Mouse (Mus musculus): ENCODE measurements around the gene Tchhl1. TPM values are rescaled to one million over a fixed set of nuclear protein-coding genes. Genes with fewer than 3 reads are reported as not detected.

The Tchhl1 gene
- polyA plus RNA-seq, 1 experiment from 2014 or later = 0.28 TPM

DNA sequence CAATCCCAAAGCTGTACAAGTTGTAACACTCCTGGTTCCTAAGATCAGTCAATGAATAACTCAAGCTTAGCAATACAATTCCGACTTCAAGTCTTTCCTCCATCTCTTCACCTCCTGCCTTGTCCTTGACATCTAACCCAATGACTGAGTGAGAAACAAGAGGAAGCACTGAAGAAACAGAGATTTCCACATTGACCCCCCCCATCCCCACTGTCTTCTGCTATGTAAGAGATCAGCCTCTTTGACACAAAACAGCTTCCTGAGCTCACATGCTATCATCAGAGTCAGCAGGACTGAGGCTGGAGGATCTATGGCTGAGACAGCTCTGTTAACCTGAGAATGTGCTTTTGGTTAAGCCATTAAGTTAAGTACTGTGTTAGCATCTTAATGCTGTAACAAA, 42.5 kb downstream of the Tchhl1 start:
- Histone ChIP-seq H3K36me3 (ENCODE audit: insufficient read depth, low read length) (no peaks in the 10 kb centered on the region), H3K4me1 (replicated peaks; ENCODE audit: insufficient read depth, low read length) (no peaks in the 10 kb centered on the region), H3K4me3 (replicated peaks; ENCODE audit: low read depth, low read length) (no peak overlapping the region), H3K4me2 (ENCODE audit: low read length) (no peak overlapping the region), H3K9me3 (replicated peaks; ENCODE audit: low read length) (no peaks in the 10 kb centered on the region), H3K9ac (ENCODE audit: low read depth, low read length) (no peak overlapping the region), H3K27me3 (ENCODE audit: insufficient read depth, low read length) (no peaks in the 10 kb centered on the region), H3K27ac (no peak overlapping the region)
- DNase-seq (ENCODE audit: low spot score) = no peak
- 46% methylated on average over 1 of the region's 1 CpGs for WGBS
- no peak for ATAC-seq (replicated peaks; ENCODE audit: low FRiP score, low read depth)
- TF ChIP-seq CTCF (IDR thresholded peaks at IDR 0.05; ENCODE audit: low read depth) = no peak

DNA sequence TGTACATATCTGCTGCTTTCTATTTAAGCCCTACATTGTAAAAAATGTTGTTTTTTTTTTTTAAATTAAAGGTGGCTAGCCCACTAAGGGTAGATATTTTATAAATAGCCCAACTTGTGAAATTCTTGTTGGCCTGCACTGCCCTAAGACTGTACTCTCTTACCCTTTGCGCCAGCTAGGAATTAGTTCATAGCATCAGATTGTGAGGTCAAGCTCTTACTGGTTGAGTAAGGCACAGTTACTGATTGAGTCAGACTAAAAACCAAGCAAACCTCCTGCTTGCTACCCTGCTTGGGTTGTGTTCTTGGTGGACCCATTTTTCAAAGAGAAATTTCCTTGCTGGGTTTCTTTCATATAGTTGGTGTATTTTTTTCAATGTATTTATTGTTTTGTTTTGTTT, 43.2 kb downstream of the Tchhl1 start:
- Histone ChIP-seq H3K9me3 (replicated peaks; ENCODE audit: low read length) (no peaks in the 10 kb centered on the region), H3K4me3 (replicated peaks; ENCODE audit: low read depth, low read length) (no peak overlapping the region), H3K9ac (ENCODE audit: low read depth, low read length) (no peak overlapping the region), H3K27ac (no peak overlapping the region), H3K4me2 (ENCODE audit: low read length) (no peak overlapping the region), H3K27me3 (ENCODE audit: insufficient read depth, low read length) (no peaks in the 10 kb centered on the region), H3K4me1 (replicated peaks; ENCODE audit: insufficient read depth, low read length) (no peaks in the 10 kb centered on the region), H3K36me3 (ENCODE audit: insufficient read depth, low read length) (no peaks in the 10 kb centered on the region)
- WGBS = 87% methylated on average over 1 of the region's 1 CpGs
- no peak for DNase-seq (ENCODE audit: low spot score)
- TF ChIP-seq CTCF (IDR thresholded peaks at IDR 0.05; ENCODE audit: low read depth) = no peak
- ATAC-seq (replicated peaks; ENCODE audit: low FRiP score, low read depth) = no peak

DNA sequence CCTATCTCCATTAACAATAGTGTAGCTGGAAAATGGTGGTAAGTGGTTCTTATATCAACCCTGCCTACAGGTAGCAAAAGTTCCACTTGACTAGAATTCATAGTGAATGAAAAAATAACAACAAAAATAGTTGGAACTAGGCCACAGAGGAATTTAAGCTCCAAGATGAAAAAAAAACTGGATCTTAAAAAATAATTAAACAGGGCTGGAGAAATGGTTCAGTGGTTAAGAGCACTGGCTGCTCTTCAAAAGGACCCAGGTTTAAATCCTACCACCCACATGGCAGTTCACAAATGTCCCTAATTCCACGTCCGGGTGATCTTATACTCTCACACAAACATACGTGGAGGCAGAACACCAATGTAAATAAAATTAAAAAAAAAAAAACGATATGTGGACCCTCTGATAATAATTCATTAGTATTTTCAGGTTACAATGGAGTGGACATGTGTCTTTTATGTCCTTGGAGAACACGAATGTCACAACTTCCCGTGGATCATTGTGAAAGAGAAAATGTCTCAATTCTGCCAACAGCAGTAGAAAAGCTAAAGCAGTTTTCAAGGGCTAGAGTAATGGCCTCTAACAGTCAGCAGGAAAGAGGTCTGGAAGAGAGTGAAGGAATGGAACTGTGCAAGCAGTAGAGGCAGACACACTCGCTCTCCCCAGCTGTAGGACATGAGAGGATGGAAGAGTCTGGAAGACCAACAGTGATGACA, 44.0 kb downstream of the Tchhl1 start:
- 65% methylated on average over 7 of the region's 7 CpGs for WGBS
- no peak overlapping the region for H3K27ac ChIP-seq
- H3K9me3 ChIP-seq (replicated peaks; ENCODE audit: low read length) = no peaks in the 10 kb centered on the region
- H3K4me3 ChIP-seq (replicated peaks; ENCODE audit: low read depth, low read length) = no peak overlapping the region
- no peak overlapping the region for H3K4me2 ChIP-seq (ENCODE audit: low read length)
- ATAC-seq (replicated peaks; ENCODE audit: low FRiP score, low read depth) (no peak), DNase-seq (ENCODE audit: low spot score) (no peak)
- no peaks in the 10 kb centered on the region for H3K27me3 ChIP-seq (ENCODE audit: insufficient read depth, low read length)
- no peak for TF ChIP-seq CTCF (IDR thresholded peaks at IDR 0.05; ENCODE audit: low read depth)
- no peaks in the 10 kb centered on the region for H3K4me1 ChIP-seq (replicated peaks; ENCODE audit: insufficient read depth, low read length)
- H3K9ac ChIP-seq (ENCODE audit: low read depth, low read length) = no peak overlapping the region
- no peaks in the 10 kb centered on the region for H3K36me3 ChIP-seq (ENCODE audit: insufficient read depth, low read length)

DNA sequence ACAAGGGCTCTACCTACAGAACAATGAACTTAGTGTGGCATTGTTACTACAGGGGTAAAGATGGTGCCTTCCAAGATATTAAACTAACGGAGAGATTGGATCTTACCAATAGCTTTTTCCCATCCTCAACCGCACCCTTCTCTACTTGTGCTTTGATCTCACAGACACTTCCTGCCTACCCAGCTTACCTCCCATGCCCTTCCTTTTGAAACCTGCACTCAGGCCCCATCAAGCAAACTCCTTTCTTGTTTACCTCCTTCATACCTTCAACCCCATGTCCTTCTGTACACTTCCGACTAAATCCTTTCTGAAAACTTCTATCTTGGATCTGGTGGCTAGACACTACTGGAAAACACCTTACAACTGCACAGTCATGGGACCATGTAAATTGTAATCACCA, 46.1 kb downstream of the Tchhl1 start:
- H3K4me3 ChIP-seq (replicated peaks; ENCODE audit: low read depth, low read length) = no peak overlapping the region
- H3K27me3 ChIP-seq (ENCODE audit: insufficient read depth, low read length) = no peaks in the 10 kb centered on the region
- H3K27ac ChIP-seq = no peak overlapping the region
- H3K36me3 ChIP-seq (ENCODE audit: insufficient read depth, low read length) = no peaks in the 10 kb centered on the region
- ATAC-seq (replicated peaks; ENCODE audit: low FRiP score, low read depth) (no peak), DNase-seq (ENCODE audit: low spot score) (no peak)
- TF ChIP-seq CTCF (IDR thresholded peaks at IDR 0.05; ENCODE audit: low read depth) = no peak
- no peak overlapping the region for H3K4me2 ChIP-seq (ENCODE audit: low read length)
- H3K9ac ChIP-seq (ENCODE audit: low read depth, low read length) = no peak overlapping the region
- no peaks in the 10 kb centered on the region for H3K9me3 ChIP-seq (replicated peaks; ENCODE audit: low read length)
- H3K4me1 ChIP-seq (replicated peaks; ENCODE audit: insufficient read depth, low read length) = no peaks in the 10 kb centered on the region
- 88% methylated on average over 3 of the region's 3 CpGs for WGBS

DNA sequence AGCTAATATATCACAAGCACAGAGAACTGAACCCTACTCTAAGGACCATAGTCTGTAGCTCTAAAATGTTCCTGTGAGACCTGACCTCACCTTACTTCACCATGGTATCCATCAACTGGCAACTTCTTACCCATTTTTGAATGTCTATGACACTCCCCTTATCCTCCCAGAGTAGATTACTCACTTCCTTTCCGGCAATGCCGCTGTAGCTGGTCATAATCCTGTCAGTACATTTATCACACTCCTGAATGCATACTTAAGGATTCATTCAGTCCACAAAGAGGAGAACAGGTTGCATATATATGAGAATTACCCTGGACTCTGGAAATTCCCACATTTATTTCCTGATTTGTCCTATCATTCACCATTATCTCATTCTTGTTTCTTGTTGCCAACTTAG, 48.8 kb downstream of the Tchhl1 start:
- no peak for DNase-seq (ENCODE audit: low spot score)
- Histone ChIP-seq H3K9ac (ENCODE audit: low read depth, low read length) (no peak overlapping the region), H3K9me3 (replicated peaks; ENCODE audit: low read length) (no peaks in the 10 kb centered on the region), H3K4me2 (ENCODE audit: low read length) (no peak overlapping the region), H3K27me3 (ENCODE audit: insufficient read depth, low read length) (no peaks in the 10 kb centered on the region), H3K4me1 (replicated peaks; ENCODE audit: insufficient read depth, low read length) (peaks cover 11% of the 10 kb centered on the region; the same call in 1 of the 2 replicates), H3K4me3 (replicated peaks; ENCODE audit: low read depth, low read length) (no peak overlapping the region), H3K27ac (no peak overlapping the region), H3K36me3 (ENCODE audit: insufficient read depth, low read length) (no peaks in the 10 kb centered on the region)
- ATAC-seq (replicated peaks; ENCODE audit: low FRiP score, low read depth) = no peak
- no peak for TF ChIP-seq CTCF (IDR thresholded peaks at IDR 0.05; ENCODE audit: low read depth)
- whole genome bisulfite sequencing = 39% methylated on average over 2 of the region's 2 CpGs

DNA sequence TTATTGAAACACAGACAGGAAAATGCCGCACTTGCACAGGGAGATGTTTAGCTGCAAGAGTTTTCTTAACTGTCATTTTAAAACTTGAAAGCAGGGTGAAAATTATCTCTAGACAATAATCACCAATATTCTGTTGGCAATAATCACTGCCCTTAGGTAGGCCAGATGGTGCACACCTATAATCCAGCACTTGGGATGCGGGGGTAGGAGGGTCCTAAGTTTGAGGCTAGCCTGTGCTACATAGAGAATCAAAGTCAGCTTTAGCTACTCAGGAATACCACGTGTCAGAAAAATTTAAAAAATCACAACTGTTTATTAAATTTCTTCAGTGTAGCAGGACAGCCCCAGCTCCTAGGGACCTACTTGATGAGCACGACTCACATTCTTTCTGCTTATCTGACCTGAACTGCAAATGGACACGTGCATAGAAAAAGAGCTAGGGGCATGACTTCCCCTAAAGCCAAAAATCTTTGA, 51.3 kb downstream of the Tchhl1 start:
- no peak for TF ChIP-seq CTCF (IDR thresholded peaks at IDR 0.05; ENCODE audit: low read depth)
- DNase-seq (ENCODE audit: low spot score) (no peak), ATAC-seq (replicated peaks; ENCODE audit: low FRiP score, low read depth) (no peak; the same call in none of the 2 replicates)
- peak overlapping the region; percentile 83 for H3K4me3 ChIP-seq (replicated peaks; ENCODE audit: low read depth, low read length)
- no peak overlapping the region; the same call in 1 of the 2 replicates for H3K27ac ChIP-seq
- no peak overlapping the region for H3K9ac ChIP-seq (ENCODE audit: low read depth, low read length)
- H3K9me3 ChIP-seq (replicated peaks; ENCODE audit: low read length) = no peaks in the 10 kb centered on the region
- 49% methylated on average over 5 of the region's 5 CpGs for WGBS
- H3K36me3 ChIP-seq (ENCODE audit: insufficient read depth, low read length) = 0 out of 2 replicates have a peak, but pooled peaks cover 3% of the 10 kb centered on the region
- H3K27me3 ChIP-seq (ENCODE audit: insufficient read depth, low read length) = no peaks in the 10 kb centered on the region
- H3K4me2 ChIP-seq (ENCODE audit: low read length) = peak overlapping the region; percentile 58; the same call in 1 of the 2 replicates
- peaks cover 15% of the 10 kb centered on the region; the same call in 1 of the 2 replicates for H3K4me1 ChIP-seq (replicated peaks; ENCODE audit: insufficient read depth, low read length)

Measured in kidney, postnatal 0 days (tissue).